Mouse (Mus musculus) hindbrain, embryonic 11.5 days (tissue): Measurements from ENCODE around the gene Wdfy2. TPM values are rescaled to one million over a fixed set of nuclear protein-coding genes. Genes with fewer than 3 reads are reported as not detected.

ENCODE experiments used
- ATAC-seq: fragments of 200-750 bp; cut with Nextera tagmentation; 2 replicates; pipeline ENCODE4 v1.8.0; 2017; ENCODE audit warnings: mild to moderate bottlenecking, moderate TSS enrichment, moderate library complexity; ENCODE audit not compliant: low FRiP score
- DNase-seq: peaks from one replicate; pipeline ENCODE4 v3.0.0-alpha.2; 2015; ENCODE audit warnings: low spot score
- H3K27ac ChIP-seq: fragments of 300-500 bp; sonication (generic); 2 replicates; pipeline ENCODE4 v1.5.1; 2014; ENCODE audit warnings: mild to moderate bottlenecking, low read depth, low read length
- H3K27me3 ChIP-seq: fragments of 300-500 bp; sonication (generic); 2 replicates; pipeline ENCODE4 v1.6.1; 2014; ENCODE audit warnings: mild to moderate bottlenecking, low read length, moderate library complexity, mixed read lengths; ENCODE audit not compliant: control insufficient read depth, insufficient read depth
- H3K36me3 ChIP-seq: fragments of 300-500 bp; sonication (generic); 2 replicates; pipeline ENCODE4 v1.6.1; 2014; ENCODE audit warnings: mild to moderate bottlenecking, low read length, moderate library complexity, mixed read lengths; ENCODE audit not compliant: control insufficient read depth, insufficient read depth
- H3K4me1 ChIP-seq: fragments of 300-500 bp; sonication (generic); replicated peaks from 2 replicates; pipeline ENCODE4 v1.6.1; 2014; ENCODE audit warnings: low read length, mixed read lengths; ENCODE audit not compliant: control insufficient read depth, insufficient read depth
- H3K4me2 ChIP-seq: fragments of 300-500 bp; sonication (generic); replicated peaks from 2 replicates; pipeline ENCODE4 v1.6.1; 2014; ENCODE audit warnings: mild to moderate bottlenecking, low read depth, low read length
- H3K4me3 ChIP-seq: fragments of 300-500 bp; sonication (generic); 2 replicates; pipeline ENCODE4 v1.5.1; 2014; ENCODE audit warnings: low read depth, low read length
- H3K9ac ChIP-seq: fragments of 300-500 bp; sonication (generic); 2 replicates; pipeline ENCODE4 v1.6.1; 2014; ENCODE audit warnings: low read depth, low read length
- H3K9me3 ChIP-seq: fragments of 300-500 bp; sonication (generic); 2 replicates; pipeline ENCODE4 v1.6.1; 2016; ENCODE audit warnings: low read length; ENCODE audit not compliant: control insufficient read depth
- WGBS: fragments of 180-500 bp; shearing (Covaris S2); extraction: QIAGEN DNeasy Blood & Tissue Kit; methylation state at CpG from one replicate; pipeline ENCODE4 v1.1.7; 2014; 5-methylcytosine and 5-hydroxymethylcytosine counted together
- polyA plus RNA-seq: library from polyadenylated mRNA; unstranded; fragments of >200 nt; fragmentation: Nextera tagmentation; extraction: Ambion mirVana; gene quantifications from 2 replicates; pipeline ENCODE4 v1.2.1, GENCODE M21; 2014

Gene Wdfy2
- polyA plus RNA-seq, 1 experiment from 2014 or later = 12.5 TPM

DNA sequence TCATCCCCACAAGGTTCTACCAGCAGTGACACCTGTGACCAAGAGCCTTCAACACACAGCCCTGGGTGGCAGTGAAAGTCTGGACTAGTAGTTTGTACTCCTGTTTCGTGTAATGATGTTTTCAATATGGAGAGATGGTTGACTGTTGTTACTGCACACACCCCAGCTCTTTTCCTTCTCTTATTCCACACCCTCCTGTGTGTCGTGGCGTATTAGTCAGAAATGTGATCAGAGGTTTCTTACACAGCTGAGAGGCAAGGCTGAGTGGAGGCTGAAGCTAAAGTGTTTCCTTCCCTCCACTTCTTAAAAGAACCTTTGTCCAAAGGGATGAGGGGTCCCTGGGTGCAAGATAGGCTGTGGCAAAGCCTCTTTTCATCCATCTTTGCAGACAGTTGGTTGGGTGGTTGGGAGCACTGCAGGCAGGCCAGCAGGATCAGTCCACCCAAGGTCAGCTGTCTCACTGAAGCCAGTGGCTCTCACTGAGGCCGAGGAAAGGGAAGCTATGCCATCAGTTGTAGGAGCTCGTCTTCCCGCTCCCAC lies 77.7 kb downstream of the Wdfy2 start:
- Histone ChIP-seq H3K4me1 (no peaks in the 10 kb centered on the region), H3K36me3 (no peaks in the 10 kb centered on the region), H3K27ac (no peak overlapping the region), H3K9ac (no peak overlapping the region), H3K4me3 (no peak overlapping the region), H3K4me2 (no peak overlapping the region), H3K9me3 (no peaks in the 10 kb centered on the region), H3K27me3 (no peaks in the 10 kb centered on the region)
- 86% methylated on average over 6 of the region's 6 CpGs for WGBS
- DNase-seq (no peak), ATAC-seq (no peak)

DNA sequence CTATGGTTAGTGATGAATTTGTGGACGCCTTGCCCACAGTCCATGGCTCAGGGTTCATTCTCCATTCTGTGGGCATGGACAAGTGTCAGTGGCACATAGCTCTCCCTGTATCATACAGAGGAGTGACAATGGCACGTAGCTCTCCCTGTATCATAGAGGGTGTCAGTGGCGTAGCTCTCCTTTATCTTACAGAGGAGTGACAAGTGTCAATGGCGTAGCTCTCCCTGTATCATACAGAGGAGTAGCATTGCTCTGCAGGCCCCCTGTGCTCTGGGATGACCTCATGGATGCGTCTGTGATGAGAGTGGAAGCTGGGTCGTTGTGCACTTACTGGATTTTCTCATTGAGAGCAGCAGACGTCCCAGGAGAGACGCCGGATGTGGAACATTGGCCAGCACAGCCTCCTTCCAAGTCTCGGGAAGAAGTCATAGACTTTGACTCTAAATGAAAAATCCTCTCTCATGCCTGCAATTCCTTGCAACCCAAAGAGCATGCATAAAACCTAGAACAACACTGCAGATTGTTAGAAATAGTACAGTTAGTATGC lies 79.1 kb downstream of the Wdfy2 start:
- no peak for DNase-seq

DNA sequence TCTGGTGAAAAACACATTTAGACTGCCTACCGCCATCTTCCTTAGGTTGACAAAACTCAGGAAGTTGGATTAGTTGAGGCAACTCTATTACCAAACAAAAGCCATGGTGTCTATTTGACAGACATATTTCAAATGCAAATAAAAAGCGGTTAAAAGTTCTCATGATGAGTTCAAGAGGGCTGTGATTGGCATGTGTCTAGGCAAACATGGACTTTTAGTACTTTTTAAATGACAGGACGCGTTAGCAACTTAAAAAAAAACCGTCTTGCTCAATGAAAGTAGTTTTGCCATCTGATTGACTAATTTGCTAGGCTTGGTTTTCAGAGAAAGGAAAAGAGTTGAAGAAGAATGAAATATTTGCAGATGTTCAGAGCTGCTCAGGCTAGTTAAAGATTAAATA lies 83.9 kb downstream of the Wdfy2 start:
- Histone ChIP-seq H3K9me3 (no peaks in the 10 kb centered on the region), H3K9ac (no peak overlapping the region), H3K27me3 (no peaks in the 10 kb centered on the region), H3K36me3 (no peaks in the 10 kb centered on the region), H3K27ac (no peak overlapping the region), H3K4me1 (no peaks in the 10 kb centered on the region), H3K4me2 (no peak overlapping the region), H3K4me3 (no peak overlapping the region)
- WGBS = 89% methylated on average over 5 of the region's 5 CpGs
- ATAC-seq (no peak), DNase-seq (no peak)

More for the DNA sequence above, 79.1 kb downstream of the Wdfy2 start:
- Histone ChIP-seq H3K4me1 (no peaks in the 10 kb centered on the region), H3K9me3 (no peaks in the 10 kb centered on the region), H3K4me2 (no peak overlapping the region), H3K27me3 (no peaks in the 10 kb centered on the region), H3K27ac (no peak overlapping the region), H3K36me3 (no peaks in the 10 kb centered on the region), H3K9ac (no peak overlapping the region), H3K4me3 (no peak overlapping the region)
- WGBS = 86% methylated on average over 10 of the region's 10 CpGs
- ATAC-seq = no peak

DNA sequence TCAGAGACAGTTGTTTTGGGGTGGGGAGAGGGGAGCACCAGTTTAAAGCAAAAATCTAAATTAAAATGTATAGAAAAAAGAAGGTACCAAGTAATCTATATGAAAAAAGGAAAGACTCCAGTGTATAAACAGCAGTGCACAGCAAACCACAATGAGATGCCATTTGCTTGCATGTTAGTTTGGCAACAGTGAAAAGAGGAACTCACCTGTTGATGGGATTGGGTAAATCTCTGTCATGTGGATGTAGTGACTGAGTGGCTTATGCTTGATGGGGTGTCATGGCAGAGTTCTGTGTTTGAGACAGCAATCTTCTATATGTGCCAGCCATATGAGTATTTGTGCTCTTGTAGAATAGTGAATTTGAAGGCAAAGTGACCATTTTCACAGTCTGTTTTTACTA lies 85.2 kb downstream of the Wdfy2 start:
- ATAC-seq (no peak), DNase-seq (no peak)
- Histone ChIP-seq H3K9ac (no peak overlapping the region), H3K4me2 (no peak overlapping the region), H3K4me1 (no peaks in the 10 kb centered on the region), H3K27ac (no peak overlapping the region), H3K9me3 (no peaks in the 10 kb centered on the region), H3K27me3 (no peaks in the 10 kb centered on the region), H3K4me3 (no peak overlapping the region), H3K36me3 (no peaks in the 10 kb centered on the region)

DNA sequence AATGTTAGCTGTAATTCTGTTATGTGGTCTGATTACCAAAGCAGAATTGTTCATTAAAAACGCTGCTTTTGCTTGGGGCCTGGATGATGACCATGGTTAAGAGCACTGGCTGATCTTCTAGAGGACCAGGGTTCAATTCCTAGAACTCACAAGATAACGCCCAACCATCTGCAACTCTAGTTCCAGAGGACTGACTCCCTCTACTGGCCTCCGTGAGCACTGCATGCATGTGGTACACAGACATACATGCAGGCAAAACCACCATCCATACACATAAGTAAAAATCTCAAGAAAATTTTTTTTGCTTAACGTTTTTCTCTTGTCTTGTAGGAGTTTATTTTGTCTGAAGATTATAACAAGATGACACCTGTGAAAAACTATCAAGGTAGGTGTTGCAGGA lies 87.3 kb downstream of the Wdfy2 start:
- Histone ChIP-seq H3K4me1 (no peaks in the 10 kb centered on the region), H3K27ac (no peak overlapping the region), H3K9ac (no peak overlapping the region), H3K4me2 (no peak overlapping the region), H3K27me3 (no peaks in the 10 kb centered on the region), H3K4me3 (no peak overlapping the region), H3K36me3 (no peaks in the 10 kb centered on the region), H3K9me3 (no peaks in the 10 kb centered on the region)
- ATAC-seq (no peak), DNase-seq (no peak)
- WGBS = 82% methylated on average over 4 of the region's 4 CpGs

DNA sequence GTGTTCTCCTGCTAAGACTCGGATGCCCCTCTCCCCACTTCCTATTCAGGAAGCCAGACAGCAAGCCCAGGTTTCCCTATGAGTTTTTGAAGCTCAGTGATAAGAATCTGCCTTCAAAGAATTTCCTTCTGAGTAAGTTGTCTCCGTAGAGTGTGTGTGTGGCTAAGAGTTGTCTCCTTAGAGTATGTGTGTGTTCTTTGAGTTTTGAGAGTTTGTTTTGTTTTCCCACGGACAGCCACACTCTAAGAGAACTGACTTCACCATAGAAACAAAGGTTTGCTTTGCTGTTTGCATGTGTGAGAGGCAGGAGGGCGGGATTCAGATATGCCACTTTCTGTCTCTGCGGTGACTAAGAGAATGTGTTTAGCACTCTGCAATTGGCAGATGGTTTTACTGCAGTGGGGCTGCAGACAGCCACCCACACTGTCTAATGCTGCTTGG lies 90.6 kb downstream of the Wdfy2 start:
- ATAC-seq (no peak), DNase-seq (no peak)
- H3K27ac ChIP-seq = no peak overlapping the region
- no peaks in the 10 kb centered on the region for H3K36me3 ChIP-seq
- no peak overlapping the region for H3K9ac ChIP-seq
- H3K27me3 ChIP-seq = no peaks in the 10 kb centered on the region
- no peak overlapping the region for H3K4me2 ChIP-seq
- H3K9me3 ChIP-seq = no peaks in the 10 kb centered on the region
- no peak overlapping the region for H3K4me3 ChIP-seq
- no peaks in the 10 kb centered on the region for H3K4me1 ChIP-seq
- 77% methylated on average over 5 of the region's 5 CpGs for WGBS

DNA sequence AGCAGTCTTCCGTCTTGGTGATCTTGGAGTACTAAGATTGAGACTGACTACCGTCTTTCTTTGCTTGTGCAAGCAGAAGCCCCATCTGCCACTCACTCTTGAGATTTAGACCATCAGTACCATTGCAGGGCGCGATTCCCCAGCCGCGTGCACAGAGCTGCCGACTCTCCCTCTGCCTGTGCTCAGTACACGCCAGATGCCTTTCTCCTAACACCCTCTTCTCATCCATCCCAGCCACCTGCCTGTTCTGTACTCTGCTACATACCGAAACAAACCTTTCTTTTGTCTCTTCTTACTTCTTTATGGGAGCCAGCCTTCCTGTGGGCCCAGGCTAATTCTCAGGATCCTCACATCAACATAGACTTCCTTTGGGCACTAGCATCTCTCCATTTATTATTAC lies 97.9 kb downstream of the Wdfy2 start:
- ATAC-seq (no peak), DNase-seq (no peak)
- Histone ChIP-seq H3K27me3 (no peaks in the 10 kb centered on the region), H3K4me2 (no peak overlapping the region), H3K9me3 (no peaks in the 10 kb centered on the region), H3K4me1 (no peaks in the 10 kb centered on the region), H3K9ac (no peak overlapping the region), H3K4me3 (no peak overlapping the region), H3K36me3 (0 out of 2 replicates have a peak, but pooled peaks cover 3% of the 10 kb centered on the region), H3K27ac (no peak overlapping the region)
- 76% methylated on average over 9 of the region's 9 CpGs for WGBS

DNA sequence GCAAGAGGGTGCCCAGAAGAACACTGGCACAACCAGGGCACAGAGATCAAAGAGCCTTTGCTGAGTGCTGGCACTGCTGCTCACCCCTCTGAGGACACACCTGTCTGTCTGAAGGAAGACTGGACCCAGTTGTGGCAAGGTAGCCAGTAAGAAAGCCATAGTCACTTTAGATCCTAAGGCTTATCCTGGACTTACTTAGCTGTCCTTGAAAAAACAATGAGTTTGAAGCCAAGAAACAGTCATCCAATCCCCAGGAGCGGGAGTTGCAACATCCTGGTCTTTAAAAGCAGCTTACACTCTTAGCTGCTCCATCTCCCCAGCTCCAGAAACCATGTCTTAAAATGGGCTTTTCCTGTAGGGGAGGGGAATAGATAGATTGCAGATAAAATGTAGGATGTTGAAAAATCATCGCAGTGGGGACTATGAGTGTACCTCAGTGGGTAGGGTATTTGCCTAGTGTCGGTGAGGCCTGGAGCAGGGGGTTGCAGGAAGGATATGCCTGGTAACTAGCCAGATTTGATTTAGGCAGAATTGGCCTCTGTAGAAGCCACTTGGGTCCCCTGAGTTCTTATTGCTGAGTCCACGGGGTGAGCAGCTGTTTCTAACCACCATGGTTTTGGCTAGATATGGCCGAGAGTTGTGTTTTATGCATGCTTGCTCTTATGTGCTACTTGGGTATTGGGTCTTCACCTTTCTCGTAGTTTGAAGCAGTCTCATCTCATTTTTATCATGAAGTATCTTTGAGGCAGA lies 99.3 kb downstream of the Wdfy2 start:
- H3K27ac ChIP-seq = no peak overlapping the region
- H3K9me3 ChIP-seq = no peaks in the 10 kb centered on the region
- 92% methylated on average over 6 of the region's 6 CpGs for WGBS
- H3K9ac ChIP-seq = no peak overlapping the region
- DNase-seq = no peak
- no peaks in the 10 kb centered on the region for H3K4me1 ChIP-seq
- H3K36me3 ChIP-seq = 0 out of 2 replicates have a peak, but pooled peaks cover 3% of the 10 kb centered on the region
- no peaks in the 10 kb centered on the region for H3K27me3 ChIP-seq
- no peak overlapping the region for H3K4me2 ChIP-seq
- no peak overlapping the region for H3K4me3 ChIP-seq
- ATAC-seq = no peak

DNA sequence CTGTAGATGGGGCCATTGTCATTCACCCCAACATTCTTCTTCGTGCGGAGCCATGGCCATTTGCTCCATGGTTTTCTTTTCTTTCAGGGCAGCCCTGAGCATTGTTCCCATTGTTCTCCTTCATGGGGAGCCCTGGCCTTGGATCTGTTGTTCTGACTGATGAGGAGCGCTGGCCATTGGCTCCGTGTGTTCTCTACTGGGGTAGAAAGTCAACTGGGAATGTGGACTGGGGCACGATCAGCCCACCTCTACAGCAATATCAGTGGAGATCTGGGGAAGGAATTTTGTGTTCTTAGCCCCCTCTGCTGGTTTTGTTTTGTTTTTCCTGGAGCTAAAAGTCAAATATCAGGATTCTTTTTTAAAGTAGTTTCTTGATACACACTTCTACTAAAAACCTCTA lies 100.2 kb downstream of the Wdfy2 start:
- Histone ChIP-seq H3K4me1 (no peaks in the 10 kb centered on the region), H3K4me3 (no peak overlapping the region), H3K9ac (no peak overlapping the region), H3K9me3 (no peaks in the 10 kb centered on the region), H3K27me3 (no peaks in the 10 kb centered on the region), H3K36me3 (0 out of 2 replicates have a peak, but pooled peaks cover 3% of the 10 kb centered on the region), H3K4me2 (no peak overlapping the region), H3K27ac (no peak overlapping the region)
- 49% methylated on average over 5 of the region's 5 CpGs for WGBS
- DNase-seq (peak; percentile 31), ATAC-seq (no peak)
